Comparison of ENCODE assay signal across 9 mouse cellular contexts in the genomic region with DNA sequence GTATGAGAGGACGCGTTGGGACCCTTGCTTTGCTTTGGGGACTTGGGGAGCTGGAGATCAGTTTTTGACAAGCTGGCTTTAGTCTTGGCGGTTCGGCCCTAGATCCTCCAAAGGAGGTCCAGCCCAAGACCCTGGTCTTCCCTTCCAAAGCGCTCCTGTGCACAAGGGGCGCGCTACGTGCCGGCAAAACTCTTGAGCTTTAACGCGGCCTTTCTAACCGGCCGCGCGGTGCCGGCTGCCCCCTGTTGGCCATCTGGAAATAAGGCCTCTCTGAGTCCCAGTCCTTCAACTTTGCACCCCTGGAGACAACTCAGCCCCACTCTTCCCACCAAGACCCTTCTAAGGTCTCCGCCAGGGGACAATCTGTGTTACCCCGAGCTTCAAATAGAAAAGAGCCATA. TPM values are rescaled to one million over a fixed set of nuclear protein-coding genes. Genes with fewer than 3 reads are reported as not detected.
DNase-seq lines count a peak whose midpoint lies in the region; ATAC-seq lines count a peak whose summit lies in the region.
"Had no signal": no experiment of that assay in that cellular context is flagged by ENCODE, and none has a peak within 500 bp of the region (broad histone marks: within the 10 kb centered on the region; RNA-seq: fewer than 3 reads in every experiment).

No protein-coding gene starts in this region.

- peak overlapping the region; percentile 93 for H3K4me2 ChIP-seq in forebrain, embryonic 14.5 days (ENCODE audit: low read length)
- H3K4me2 ChIP-seq in lung, embryonic 15.5 days, result peak overlapping the region; percentile 82

- peak overlapping the region; percentile 71; the same call in 1 of the 2 replicates for H3K9ac ChIP-seq in forebrain, embryonic 14.5 days (ENCODE audit: low read length)
- peak overlapping the region; percentile 58; the same call in 1 of the 2 replicates for H3K9ac ChIP-seq in lung, embryonic 15.5 days

- no peak overlapping the region for H3K27ac ChIP-seq in forebrain, embryonic 14.5 days (ENCODE audit: low read depth, low read length)
- no peak overlapping the region for H3K27ac ChIP-seq in lung, embryonic 15.5 days

- no peaks in the 10 kb centered on the region for H3K9me3 ChIP-seq in forebrain, embryonic 14.5 days (replicated peaks; ENCODE audit: control insufficient read depth, low read length)
- no peaks in the 10 kb centered on the region for H3K9me3 ChIP-seq in lung, embryonic 15.5 days

- DNase-seq in 3134 (ENCODE audit: extremely low read depth, insufficient read length, low spot score), result peak; percentile 73
- DNase-seq in brain, adult 2 months (ENCODE audit: low read depth, low spot score), result peak; percentile 68
- DNase-seq in forebrain, embryonic 14.5 days (ENCODE audit: low spot score), result peak; percentile 80
- DNase-seq in heart, postnatal 14 days, result peak; percentile 77 to 81
- peak; percentile 86 to 90 for DNase-seq in kidney, postnatal 4 days
- peak; percentile 76 for DNase-seq in ovary, postnatal 36 days (ENCODE audit: low spot score)

- H3K27me3 ChIP-seq in forebrain, embryonic 14.5 days (replicated peaks; ENCODE audit: control insufficient read depth, insufficient read depth, low read length), result peaks cover 42% of the 10 kb centered on the region
- H3K27me3 ChIP-seq in lung, embryonic 15.5 days, result peaks cover 68% of the 10 kb centered on the region

- peak overlapping the region; percentile 53 for H3K4me3 ChIP-seq in forebrain, embryonic 14.5 days (ENCODE audit: low read depth, low read length)
- peak overlapping the region; percentile 69 for H3K4me3 ChIP-seq in lung, embryonic 15.5 days

- ATAC-seq in forebrain, embryonic 14.5 days, result peak; percentile 27; the same call in 1 of the 2 replicates
- ATAC-seq in lung, embryonic 15.5 days (ENCODE audit: borderline replicate concordance, extremely low read depth, low FRiP score, low TSS enrichment), result no peak; the same call in 1 of the 2 replicates
- ATAC-seq in inflammation-experienced regulatory T-cells, adult 6 months, result no peak

- WGBS in forebrain, embryonic 14.5 days, result 2% methylated on average over 18 of the region's 18 CpGs
- 2% methylated on average over 18 of the region's 18 CpGs for WGBS in lung, embryonic 15.5 days

- intact Hi-C loops in heart, postnatal 14 days (cut with DNase I), result loop anchor here (2.0 to 5.0 kb wide), 6 partner anchors 225 to 699 kb away; no protein-coding TSS in a partner anchor

- H3K4me1 ChIP-seq in forebrain, embryonic 14.5 days (ENCODE audit: control insufficient read depth, insufficient read depth, low read length), result peaks cover 33% of the 10 kb centered on the region
- H3K4me1 ChIP-seq in lung, embryonic 15.5 days, result peaks cover 36% of the 10 kb centered on the region

- H3K36me3 ChIP-seq in forebrain, embryonic 14.5 days (ENCODE audit: control insufficient read depth, insufficient read depth, low read length), result no peaks in the 10 kb centered on the region
- H3K36me3 ChIP-seq in lung, embryonic 15.5 days, result no peaks in the 10 kb centered on the region
- H3K36me3 ChIP-seq: G1E had no signal

RNA-seq across cellular contexts. Expression of gene Wnt5a, which starts 2.9 kb away (rescaled TPM):
- polyA plus RNA-seq in forebrain, embryonic 14.5 days (2014; fragmentation: Nextera tagmentation; extraction: Ambion mirVana), result 12.5 and 14.1 TPM in 2 replicates
- total RNA-seq in heart, postnatal 14 days (2021), result 10 to 100 TPM; 11.4 to 12.4 TPM
- polyA plus RNA-seq in lung, embryonic 15.5 days (2015; fragmentation: Nextera tagmentation; extraction: Ambion mirVana), result 18.2 and 18.5 TPM in 2 replicates
- polyA plus RNA-seq in inflammation-experienced regulatory T-cells, adult 6 months (2017; shearing (Covaris generic)), result not detected
- polyA plus RNA-seq: G1E had no signal

Comparison
In these comparisons a context has a peak if more than half of its experiments do, and no peak if none do; other contexts are left out.
1. RNA of gene Wnt5a, which starts 2.9 kb away (polyA plus RNA-seq): 18.2 to 18.5 TPM in lung, embryonic 15.5 days and 12.5 to 14.1 TPM in forebrain, embryonic 14.5 days; not detected in inflammation-experienced regulatory T-cells, adult 6 months; every median in the first group is over 10 times any median in the second.
2. Peak in every context shown above with its lines, with median percentiles within 50 percentile points of each other: DNase-seq.